Mouse (Mus musculus) splenic B cell, adult 2 months (primary cell): ENCODE measurements at regions not wholly inside any gene's neighbourhood (a gene's known extent, or its start where the extent isn't known, plus 50 kb on each side); places are given as distances from the start of the nearest gene placed in this dataset.
"Not testable (repeated sequence)": the region's sequence is repeated elsewhere in the genome, so short reads cannot be mapped to it uniquely, and the experiment has no call there.

Source experiments
- DNase-seq: peaks from one replicate; pipeline ENCODE4 v3.0.0-alpha.2; 2011; ENCODE audit warnings: low read depth, low spot score
- H3K27me3 ChIP-seq: 2 replicates; pipeline ENCODE4 v1.6.1; 2012; ENCODE audit warnings: mild to moderate bottlenecking, low read length, moderate library complexity, mixed read lengths; ENCODE audit not compliant: control insufficient read depth, poor library complexity, insufficient read depth, severe bottlenecking
- H3K36me3 ChIP-seq: 2 replicates; pipeline ENCODE4 v1.6.1; 2012; ENCODE audit warnings: mild to moderate bottlenecking, low read length, moderate library complexity, mixed read lengths; ENCODE audit not compliant: control insufficient read depth, poor library complexity, insufficient read depth, severe bottlenecking

DNA sequence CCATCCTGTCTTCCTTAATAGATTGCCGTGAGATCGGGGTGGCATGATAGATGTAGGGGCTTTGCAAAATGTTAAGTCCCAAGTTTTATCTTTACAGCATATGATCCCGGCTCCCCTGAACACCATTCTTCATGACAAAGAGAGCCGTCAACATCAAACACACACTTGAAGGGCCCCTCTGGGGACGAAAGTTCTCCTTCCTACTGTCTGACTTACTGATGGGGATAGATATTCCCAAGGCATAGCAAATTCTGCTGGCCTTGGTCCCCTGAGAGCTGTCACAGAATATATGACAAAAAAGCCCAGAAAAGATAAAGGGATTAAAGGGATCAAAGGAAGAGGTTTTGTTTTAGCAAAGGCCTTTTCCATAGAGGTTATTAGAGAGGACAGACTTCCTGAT lies 130.9 kb downstream of the Srek1 start:
- no peak for DNase-seq

DNA sequence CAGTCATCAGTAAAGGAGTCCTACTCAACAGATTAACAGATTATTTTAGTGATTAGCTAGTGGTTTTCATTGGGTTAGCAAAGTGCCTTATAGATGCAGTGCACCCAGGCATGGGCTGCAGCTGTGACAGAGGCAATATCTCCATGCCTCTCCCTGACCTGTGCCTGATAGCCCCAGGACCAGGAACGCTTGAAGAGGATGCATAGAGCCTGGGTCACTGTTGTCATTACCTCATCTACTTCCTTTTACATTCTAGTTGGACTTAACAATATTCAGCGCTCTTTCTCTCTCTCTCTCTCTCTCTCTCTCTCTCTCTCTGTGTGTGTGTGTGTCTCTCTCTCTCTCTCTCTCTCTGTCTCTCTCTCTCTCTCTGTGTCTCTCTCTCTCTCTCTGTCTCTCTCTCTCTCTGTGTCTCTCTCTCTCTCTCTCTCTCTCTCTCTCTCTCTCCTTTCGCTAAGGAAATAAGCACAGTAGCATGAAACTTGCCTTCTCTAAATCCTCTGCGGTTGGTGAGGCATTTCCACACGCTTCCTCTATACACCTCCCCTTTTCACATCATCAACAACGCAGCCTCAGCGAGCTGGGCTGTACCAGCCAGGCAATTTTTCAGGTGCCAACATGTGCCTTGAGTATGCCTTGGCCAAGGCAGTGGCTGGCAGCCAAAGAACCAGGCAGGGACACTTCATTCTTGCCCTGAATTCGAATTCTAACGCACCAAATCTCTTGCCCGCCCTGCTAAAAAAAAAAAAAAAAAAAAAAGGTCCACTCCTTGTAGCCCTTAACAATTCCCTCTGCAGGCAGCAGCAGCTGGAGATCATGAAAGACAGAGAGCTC lies 131.6 kb downstream of the Srek1 start:
- no peak for DNase-seq
- no peaks in the 10 kb centered on the region for H3K36me3 ChIP-seq
- H3K27me3 ChIP-seq: no peaks in the 10 kb centered on the region

More for the DNA sequence above, 130.9 kb downstream of the Srek1 start:
- Histone ChIP-seq H3K27me3 (no peaks in the 10 kb centered on the region), H3K36me3 (no peaks in the 10 kb centered on the region)

DNA sequence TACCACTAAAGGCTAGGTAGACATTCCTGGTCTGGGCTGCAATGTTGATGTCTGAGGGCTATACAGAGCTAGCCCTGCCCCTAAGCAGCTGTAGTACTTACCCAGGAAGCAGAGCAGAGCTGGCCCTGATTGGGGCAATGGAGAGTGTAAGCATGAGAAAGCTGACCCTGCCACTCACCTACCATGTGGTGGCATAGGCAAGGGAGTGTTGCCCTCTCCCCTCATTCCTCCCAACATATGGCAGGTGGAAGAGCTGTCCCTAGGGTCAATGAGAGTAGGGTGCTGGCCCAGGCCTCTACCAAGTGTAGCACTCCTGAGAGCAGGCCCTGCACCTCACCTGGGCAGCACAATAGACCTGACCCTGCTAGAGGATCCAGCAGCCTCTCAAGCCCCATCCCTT lies 136.4 kb downstream of the Srek1 start:
- no peaks in the 10 kb centered on the region for H3K36me3 ChIP-seq
- no peaks in the 10 kb centered on the region for H3K27me3 ChIP-seq
- no peak for DNase-seq

GRCm38 (mm10) chr13:103637414-103637813 lies 137.0 kb downstream of the Srek1 start:
- Histone ChIP-seq H3K36me3 (no peaks in the 10 kb centered on the region), H3K27me3 (no peaks in the 10 kb centered on the region)
- no peak for DNase-seq

- DNase-seq: no peak
- H3K36me3 ChIP-seq: no peaks in the 10 kb centered on the region
- H3K27me3 ChIP-seq: no peaks in the 10 kb centered on the region
These were observed 137.8 kb downstream of the Srek1 start for GRCm38 (mm10) chr13:103636595-103636994.

DNA sequence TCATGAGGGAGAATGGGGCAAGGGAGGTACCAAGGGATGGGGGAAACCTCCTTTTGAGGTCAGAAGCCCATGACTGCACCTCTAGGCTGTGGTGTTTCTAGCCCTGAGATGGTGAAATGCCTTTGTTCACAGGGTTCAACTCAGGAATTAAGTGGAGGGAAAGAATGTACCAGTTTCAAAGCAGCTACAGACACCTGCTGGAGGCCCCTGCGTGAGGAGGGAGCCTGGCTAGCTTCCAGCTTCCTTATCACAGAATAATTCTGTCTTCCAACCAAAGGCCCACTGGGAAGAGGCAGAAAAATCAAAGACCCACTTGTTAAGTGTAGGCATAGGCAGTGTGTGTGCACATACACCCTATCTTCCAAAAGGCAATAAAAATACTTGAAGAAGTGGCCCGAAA lies 150.6 kb downstream of the Srek1 start:
- Histone ChIP-seq H3K36me3 (no peaks in the 10 kb centered on the region), H3K27me3 (no peaks in the 10 kb centered on the region)
- no peak for DNase-seq

GRCm38 (mm10) chr13:103623319-103623718 lies 151.1 kb downstream of the Srek1 start:
- DNase-seq: no peak
- Histone ChIP-seq H3K36me3 (no peaks in the 10 kb centered on the region), H3K27me3 (no peaks in the 10 kb centered on the region)

DNA sequence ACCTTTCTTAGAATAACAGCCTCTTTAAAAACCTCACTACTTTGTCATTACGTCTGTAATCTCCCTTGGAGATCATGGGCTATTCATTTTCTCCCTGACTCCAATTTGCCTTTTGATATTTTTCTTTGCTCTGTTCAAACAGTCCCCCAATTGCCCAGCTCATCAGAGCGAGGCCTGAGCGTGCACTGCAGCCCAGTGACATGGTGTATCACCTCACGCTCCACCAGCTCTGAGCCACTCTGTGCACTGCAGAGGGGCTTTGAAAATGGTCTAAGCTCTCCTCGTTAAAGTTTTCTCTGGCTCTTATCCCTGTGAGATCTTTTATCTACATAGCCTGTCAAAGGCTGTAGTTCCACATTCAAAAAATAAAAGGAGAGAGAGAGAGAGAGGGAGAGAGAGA lies 152.1 kb downstream of the Srek1 start:
- DNase-seq: no peak
- no peaks in the 10 kb centered on the region for H3K36me3 ChIP-seq

GRCm38 (mm10) chr13:103620958-103621357 lies 153.4 kb downstream of the Srek1 start:
- DNase-seq, H3K36me3 ChIP-seq: not testable (repeated sequence)

More for the DNA sequence above, 152.1 kb downstream of the Srek1 start:
- no peaks in the 10 kb centered on the region for H3K27me3 ChIP-seq

GRCm38 (mm10) chr13:103613333-103613725 lies 161.1 kb downstream of the Srek1 start:
- Histone ChIP-seq H3K36me3 (no peaks in the 10 kb centered on the region), H3K27me3 (no peaks in the 10 kb centered on the region)
- DNase-seq: no peak

More at GRCm38 (mm10) chr13:103620958-103621357, 153.4 kb downstream of the Srek1 start:
- H3K27me3 ChIP-seq: not testable (repeated sequence)

DNA sequence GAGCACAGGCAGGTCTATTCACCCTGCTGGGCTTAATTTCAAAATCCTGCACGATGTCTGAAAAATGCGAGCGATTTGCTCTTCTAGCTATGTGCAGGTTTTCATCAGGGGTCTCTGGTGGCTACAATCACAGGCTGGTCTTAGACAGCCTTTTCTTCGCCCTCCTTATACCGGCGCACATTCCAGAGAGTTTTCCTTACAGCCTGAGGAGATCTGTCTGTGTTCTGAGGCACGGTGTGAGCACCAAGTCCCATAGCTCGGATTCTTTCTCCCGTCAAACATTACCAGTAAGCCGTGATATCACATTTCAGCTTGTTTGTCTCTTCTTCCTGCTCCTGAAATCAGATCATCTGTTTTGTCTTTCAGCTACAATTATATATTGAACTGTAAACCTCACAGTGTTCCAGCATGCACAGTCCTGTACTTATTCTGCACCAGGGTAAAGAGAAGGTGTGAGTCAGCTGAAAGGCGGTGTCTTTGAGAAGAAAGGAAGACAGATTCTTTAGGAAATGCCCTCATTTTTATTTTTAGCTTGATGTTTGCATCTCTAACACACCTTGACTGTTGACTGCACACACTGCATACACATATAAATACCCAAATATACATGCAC lies 161.6 kb downstream of the Srek1 start:
- no peaks in the 10 kb centered on the region for H3K27me3 ChIP-seq
- DNase-seq: no peak
- no peaks in the 10 kb centered on the region for H3K36me3 ChIP-seq

DNA sequence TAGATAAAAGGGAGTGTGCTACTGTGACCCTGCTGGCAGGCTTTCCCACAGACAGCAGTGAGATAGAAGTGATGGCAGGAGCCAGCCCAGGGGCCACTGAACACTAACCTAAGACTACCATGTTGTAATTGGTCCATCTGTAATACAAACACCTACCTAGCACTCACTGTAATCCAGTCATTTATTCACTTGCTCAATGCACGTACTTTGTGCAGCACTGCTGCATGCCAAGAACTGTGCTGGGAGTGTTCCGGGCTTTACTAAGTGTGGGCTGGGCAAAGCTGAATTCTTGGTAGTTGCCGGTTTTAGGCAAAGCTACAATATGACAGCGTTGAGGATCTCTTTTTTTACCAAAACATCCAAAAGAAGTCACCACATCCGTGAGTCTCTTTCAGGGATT lies 172.1 kb downstream of the Srek1 start:
- no peaks in the 10 kb centered on the region for H3K36me3 ChIP-seq
- DNase-seq: no peak
- no peaks in the 10 kb centered on the region for H3K27me3 ChIP-seq

GRCm38 (mm10) chr13:103592371-103592770 lies 182.0 kb downstream of the Srek1 start:
- no peaks in the 10 kb centered on the region for H3K27me3 ChIP-seq
- no peak for DNase-seq
- H3K36me3 ChIP-seq: no peaks in the 10 kb centered on the region

DNA sequence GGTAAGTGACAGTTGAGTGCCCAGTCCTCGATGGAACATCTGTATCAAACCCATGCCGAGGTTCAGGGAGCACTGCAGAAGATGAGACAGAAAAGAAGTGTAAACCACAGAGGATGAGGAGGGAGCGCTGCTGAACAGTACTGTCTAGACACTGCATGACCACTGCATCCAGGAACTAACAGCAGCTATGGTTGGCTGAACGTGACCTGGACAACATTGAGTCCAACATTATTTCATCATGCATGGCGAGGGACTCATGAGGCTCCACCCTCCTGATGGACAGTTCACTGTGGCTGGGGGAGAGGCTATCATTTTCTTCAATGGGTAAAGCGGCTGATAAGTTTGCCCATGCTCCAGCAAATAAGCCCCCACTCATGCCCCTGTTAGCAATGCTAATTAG lies 182.5 kb downstream of the Srek1 start:
- no peak for DNase-seq
- H3K27me3 ChIP-seq: no peaks in the 10 kb centered on the region
- no peaks in the 10 kb centered on the region for H3K36me3 ChIP-seq

DNA sequence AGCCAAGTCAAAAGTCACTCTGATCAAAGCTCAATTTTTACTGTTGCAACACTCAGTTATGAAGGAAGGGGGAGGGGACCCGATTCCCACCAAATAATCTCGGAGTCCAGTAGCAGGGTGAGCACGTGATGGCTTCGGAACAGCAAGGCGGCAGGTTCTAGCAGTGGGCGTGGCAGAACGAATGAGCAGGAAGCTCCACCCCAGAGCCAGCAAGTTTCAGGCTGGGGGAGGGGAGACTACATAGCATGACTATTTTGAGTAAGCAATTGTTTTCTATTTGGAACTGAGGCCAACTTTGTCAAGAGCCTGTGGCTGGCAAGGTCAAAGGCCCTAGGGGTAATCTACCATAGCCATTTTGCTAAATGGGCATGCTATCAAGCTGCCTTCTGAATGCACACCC lies 183.0 kb downstream of the Srek1 start:
- H3K27me3 ChIP-seq, H3K36me3 ChIP-seq, DNase-seq: not testable (repeated sequence)
